Mouse (Mus musculus) retina, postnatal 7 days (tissue): ENCODE results near the gene Slco3a1.

Experiments
- DNase-seq: peaks from one replicate; pipeline ENCODE4 v3.0.0-alpha.2; 2012; ENCODE audit warnings: low read depth, low spot score

Gene Slco3a1

DNA sequence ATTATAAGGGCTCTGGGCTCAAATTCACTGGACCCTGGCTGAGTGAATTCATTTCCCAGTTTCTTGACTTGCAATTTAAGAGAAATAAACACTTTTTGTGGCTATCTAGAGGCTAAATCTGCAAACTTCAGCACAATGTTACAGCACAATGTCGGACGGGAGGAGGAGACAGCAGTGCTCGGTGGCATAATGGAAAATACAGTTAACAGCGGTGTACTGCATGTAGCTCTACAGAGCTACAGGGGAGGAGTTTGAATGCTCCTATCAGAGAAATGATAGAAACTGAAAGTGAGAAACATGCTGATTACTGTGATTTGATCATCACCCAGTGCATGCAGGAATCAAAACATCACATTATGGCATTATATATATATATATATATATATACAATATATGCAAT lies 68.5 kb downstream of the Slco3a1 start:
- no peak for DNase-seq

DNA sequence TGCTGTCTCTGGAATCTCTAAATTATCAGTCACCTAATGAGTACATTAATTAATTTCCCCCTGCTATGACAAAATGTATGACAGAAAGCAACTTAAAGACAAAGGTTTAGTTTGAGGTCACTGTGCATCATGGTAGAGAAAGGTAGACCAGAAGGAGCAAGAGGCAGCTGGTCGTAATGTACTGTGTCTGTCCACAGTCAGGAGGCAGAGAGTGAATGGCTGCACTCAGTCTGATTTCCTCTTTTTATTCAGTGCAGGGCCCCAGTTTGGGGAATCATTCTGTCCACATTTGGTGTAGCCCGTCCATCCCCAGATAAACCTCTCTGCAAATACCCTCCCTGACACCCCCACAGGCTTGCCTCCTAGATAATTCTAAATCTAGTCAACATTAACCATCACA lies 68.9 kb downstream of the Slco3a1 start:
- no peak for DNase-seq

DNA sequence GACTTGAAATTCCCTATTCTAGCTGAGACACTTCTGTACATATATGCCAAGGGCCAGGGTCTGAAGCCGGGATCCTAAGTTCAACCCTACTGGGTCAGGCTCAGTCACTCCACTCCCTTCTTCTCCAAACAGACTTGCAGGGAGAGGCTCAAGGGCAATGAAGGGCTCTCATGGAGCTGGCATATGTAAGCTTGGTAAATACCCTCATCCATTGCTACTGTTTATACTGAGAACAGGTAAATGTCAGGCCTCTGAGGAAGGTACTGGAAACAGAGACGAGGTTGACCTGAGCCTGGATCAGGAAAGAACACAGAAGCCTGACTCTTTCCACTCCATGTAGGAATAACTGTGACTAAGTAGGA lies 70.6 kb downstream of the Slco3a1 start:
- no peak for DNase-seq

DNA sequence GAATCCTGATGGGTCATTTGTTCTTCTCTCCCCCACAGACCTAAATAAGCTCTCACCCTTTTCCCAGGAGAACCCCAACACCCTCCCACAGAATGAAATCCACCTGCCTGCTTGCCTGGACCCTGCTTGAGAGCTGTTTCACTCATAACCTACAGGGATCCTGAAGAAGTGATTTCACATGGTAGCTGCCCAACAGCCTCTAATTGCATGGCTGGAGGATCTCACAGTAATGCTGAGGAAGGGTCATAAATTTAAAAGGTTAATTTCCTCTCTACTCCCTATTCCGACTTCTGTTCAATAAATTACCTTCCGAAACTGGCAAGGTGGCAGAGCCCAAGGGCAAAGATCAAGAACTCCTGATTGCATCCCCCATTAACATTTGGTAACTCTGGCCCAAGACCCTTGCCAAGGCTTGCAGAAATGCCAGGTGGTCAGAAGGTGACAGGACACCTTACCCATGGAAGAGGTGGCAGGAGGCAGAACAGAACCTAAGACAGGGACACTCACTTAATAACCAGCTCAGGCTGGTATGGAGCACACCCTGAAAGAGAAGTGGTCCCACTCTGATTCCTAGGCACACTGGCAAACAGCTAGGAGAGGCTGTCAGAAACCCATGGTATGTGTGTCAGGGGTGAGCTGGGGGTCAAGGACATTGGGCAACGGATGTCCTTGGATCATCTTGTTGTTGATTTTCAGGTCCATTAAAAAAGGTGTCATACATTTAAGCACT lies 71.1 kb downstream of the Slco3a1 start:
- no peak for DNase-seq

DNA sequence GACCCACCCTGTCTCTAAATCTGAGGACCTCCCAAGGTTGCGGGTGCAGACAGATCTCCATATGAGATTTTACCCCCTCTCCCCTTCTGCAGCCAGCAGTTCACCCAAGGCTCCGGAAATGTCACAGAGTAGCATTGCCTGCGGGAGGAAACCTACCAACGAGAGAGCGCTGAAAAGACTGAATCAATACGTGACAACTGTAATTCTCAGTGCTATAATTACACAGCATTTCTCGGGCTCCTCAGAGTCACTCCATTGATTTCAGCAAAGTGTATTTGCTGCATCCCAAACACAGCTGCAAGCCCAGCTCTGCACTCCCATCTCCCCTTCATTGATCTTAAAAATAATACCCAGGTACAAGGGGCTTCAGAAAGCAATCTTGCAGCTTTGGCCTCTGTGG lies 82.8 kb downstream of the Slco3a1 start:
- DNase-seq: no peak

DNA sequence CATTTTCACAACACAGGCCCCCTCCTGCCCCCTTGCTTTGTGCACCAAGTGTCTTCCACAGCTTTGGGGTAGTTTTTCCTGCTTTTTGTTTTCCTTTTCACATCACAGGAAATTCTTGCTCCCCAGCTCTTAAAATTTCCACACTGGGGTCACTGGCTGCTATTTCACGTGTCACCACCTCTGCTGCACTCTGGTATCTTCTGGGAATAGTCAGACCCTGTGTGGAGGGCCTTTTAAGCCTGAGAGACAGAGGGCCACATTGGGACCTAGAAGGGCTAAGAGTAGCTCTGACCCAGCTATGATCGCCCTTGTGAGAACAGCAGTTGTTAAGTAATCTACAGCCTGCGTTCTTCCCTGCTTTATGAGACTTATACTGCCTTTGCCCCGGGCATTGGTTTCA lies 87.7 kb downstream of the Slco3a1 start:
- no peak for DNase-seq

DNA sequence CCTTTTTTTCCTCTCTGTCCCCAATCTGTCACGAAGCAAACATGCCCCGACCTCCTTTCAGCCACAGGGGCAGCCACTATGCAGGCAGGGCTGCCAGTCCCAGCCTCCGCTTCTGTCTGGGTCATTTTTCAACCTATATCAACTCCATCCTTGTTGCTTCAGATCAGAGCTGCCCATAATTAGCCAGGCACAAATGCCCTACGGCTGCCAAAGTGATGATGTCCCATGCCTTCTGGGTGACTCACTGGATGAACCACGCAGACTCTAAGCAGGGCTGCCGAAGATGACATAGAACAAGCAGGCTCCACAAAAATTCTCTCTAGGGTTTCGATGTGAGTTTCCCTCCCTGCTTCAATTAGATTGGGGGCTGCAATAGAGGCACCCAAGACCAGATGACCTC lies 89.9 kb downstream of the Slco3a1 start:
- DNase-seq: no peak

DNA sequence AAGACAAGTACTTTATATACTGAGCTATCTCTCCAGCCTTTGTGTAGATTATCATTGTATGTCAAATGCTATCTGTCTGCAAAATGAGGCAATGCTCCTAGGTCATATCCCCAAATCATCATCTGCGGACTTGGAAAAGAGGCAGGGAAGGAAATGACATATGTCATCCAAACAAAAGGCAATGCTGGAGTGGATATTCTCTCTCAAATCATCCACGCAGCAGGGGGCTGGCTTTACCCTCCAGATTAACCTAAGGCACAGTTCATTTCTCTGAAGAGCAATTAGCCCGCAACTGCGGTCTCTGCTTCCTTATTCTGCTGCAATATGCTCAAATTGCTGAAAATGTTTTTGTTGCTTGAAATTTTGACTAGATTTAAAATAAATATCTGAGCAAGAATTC lies 92.1 kb downstream of the Slco3a1 start:
- DNase-seq: no peak

DNA sequence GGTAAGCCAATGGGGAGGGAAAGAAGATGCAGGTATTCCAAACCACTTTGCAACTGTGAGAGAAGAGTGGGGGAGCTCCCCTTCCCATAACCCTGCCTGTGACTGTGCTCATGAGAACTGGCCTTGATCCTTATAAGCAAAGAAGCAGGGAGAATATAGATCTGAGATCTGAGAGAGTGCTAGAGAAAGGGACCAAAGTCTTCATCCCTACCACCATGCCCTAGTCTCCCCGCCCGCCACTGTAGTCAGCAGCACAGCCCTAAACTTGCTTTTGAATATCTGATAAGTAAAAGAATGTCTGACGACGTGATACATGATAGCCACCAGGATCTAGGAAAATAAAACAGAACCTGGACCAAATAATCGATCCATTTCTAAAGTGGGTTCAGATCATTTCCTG lies 92.8 kb downstream of the Slco3a1 start:
- DNase-seq: no peak

DNA sequence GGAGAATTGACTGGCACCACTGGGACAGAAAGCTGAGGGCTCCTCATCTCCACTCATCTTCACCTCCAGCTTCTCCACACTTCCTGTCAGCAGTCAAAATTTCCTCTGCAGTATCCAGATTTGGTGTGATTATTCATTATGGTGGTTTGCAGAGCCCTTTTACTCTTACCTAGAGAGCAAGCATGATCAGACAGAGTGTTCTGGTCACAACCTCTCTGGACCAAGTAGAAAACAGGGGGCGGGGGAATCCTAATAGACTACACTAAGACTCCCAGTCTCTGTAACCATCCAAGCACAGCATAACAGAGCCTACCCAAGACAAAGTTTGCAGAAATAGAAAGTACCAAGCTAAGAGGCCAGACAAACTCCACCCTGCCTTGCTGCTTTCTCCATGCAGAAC lies 93.4 kb downstream of the Slco3a1 start:
- no peak for DNase-seq

DNA sequence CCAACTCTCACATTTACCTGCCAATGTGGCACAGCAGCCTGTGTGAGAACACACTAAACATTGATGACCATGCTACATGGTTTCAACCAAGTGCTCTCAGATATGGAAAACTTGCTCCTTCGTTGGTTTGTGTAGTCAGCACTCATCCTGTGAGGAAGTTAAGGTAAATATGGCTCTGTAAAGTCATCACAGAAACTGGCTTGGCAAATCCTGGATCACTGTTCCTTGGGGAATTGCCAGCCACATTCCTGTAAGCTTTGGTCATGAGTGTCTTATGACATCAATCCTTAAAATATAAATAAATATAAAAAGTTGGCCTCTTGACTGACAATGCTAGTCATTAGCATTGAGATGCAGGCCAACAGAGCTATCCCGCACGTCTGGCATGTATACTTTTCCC lies 94.8 kb downstream of the Slco3a1 start:
- no peak for DNase-seq

DNA sequence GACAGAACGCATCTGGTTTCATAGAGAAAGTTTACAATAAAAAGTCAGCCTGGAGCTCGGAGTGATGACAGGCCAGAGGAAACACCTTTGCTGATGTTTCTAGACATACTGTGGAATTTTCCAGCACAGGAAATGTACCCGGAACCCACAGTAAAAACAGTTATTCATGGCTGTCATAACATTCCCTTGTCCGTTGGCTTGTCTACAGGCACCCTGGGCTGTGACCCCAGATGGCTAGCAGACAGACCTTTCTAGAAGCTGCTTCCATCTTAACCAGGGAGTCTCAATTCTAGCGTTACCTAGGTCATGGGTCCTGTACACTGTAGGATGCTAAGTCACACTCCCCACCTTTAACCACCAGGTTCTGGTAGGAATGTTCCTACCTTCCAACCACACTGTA lies 95.3 kb downstream of the Slco3a1 start:
- no peak for DNase-seq

DNA sequence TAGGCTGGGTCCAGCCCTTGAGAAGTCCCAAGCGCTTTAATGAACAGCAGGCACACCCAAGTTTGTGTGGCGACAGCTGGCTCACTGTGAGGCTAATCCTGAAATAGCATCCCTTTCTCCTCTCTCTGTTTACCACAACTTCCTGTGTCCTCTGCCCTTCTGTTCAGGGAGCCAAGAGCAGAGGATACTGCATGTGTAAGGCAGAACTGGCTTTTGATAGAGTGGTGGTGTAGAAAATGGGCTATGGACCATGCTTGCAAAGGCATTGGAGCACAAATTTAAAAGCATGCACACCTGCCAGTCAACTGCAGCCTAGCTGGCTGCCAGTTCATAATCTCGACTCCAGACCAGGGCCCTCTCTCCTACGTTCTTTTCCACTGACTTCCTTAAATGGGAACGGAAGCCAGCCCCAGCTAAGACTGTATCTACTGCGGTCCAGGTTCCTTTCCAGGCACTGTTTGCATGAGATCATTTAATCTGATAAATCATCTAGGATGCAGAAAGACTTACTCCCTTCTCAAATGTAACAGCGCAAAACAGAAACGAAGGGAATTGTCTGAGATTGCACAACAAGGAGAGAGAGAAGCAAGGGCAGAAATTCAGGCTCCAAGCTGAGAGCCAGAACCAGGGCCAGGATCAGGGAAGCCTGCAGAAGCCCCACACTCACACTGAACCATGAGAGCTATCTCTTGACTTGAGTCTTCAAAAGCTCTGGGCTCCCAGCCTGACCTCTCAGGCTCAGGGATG lies 95.9 kb downstream of the Slco3a1 start:
- no peak for DNase-seq

DNA sequence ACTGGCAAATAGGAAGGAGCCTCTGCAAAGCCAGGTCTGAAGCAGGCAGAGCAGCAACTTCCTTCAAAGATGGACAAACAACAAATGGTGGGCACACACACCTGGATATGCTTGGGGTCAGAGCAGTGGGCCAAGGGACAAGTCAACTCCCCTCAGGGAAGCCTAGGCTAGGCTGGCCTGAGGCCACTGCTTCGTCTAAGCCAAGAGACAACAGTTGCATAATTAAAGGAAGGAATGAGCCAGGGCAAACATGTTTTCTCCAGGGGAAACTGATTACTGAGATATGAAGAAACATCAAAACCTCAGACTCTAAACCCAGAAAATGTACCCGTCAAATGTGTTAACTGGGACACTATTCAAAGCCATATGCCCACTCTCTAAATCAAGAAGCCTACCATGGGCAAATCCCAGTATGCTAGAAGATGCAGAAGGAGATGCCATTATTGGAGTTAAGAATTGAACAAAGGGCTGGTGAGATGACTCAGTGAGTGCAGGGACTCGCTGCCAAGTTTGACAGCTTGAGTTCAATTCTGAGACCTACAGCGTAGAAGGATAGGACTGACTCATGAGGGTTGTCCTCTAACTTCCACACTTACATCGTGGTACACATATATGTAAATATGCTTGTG lies 97.1 kb downstream of the Slco3a1 start:
- no peak for DNase-seq

DNA sequence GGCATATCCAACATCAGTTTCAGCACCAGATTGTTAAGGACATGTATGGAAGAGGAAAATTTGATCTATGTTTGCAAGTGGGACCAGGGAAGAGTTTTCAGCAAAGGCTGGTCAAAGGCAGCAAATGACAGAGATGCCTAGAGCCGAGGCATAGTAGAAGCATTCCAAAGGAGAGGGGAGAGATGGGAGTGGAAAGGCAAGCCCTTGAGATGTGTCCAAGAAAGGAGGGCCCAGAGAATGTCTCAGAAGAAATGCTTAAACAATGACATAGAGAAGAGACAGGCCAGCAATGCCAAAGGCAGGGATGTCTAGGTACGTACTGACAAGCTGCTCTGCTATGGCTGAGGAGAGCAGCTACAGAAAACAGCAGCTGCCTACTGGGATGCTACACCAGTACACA lies 97.8 kb downstream of the Slco3a1 start:
- DNase-seq: no peak

DNA sequence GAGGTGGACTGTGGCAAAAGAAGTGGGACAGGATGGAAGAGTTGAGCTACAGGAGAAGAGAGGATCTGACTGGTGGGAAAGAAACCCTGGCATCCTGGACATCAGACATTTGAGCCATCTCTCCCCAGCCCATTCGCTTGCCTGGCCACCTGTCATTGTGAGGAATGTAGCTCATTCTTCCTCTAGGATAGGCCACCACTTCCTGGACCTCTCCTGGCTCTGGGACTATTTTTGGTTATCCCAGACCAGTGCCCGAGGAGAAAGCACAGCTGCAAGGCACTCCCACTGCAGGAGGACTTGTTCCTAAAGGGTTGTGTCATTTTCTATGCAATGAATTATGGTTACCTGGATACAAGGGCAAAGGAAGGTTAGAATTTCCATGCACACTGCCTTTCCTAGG lies 103.5 kb downstream of the Slco3a1 start:
- no peak for DNase-seq

DNA sequence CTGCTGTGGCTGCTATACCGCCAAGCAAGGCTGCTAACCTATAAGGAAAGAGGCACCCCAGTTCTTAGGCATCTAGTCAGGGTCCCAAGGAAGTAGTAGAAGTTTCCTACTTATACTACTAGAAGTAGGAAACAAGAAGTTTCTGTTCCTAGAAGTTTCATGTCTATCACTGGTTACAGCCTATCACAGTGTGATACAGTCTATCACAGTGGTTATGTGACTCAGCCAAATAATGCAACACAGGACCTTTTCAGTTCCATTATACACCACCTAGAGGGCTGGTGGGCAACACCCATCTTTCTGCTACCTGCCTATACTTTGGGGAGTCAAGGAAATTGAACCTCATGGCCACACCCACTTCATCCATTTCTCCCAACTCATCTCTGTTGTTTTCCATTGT lies 104.8 kb downstream of the Slco3a1 start:
- no peak for DNase-seq

DNA sequence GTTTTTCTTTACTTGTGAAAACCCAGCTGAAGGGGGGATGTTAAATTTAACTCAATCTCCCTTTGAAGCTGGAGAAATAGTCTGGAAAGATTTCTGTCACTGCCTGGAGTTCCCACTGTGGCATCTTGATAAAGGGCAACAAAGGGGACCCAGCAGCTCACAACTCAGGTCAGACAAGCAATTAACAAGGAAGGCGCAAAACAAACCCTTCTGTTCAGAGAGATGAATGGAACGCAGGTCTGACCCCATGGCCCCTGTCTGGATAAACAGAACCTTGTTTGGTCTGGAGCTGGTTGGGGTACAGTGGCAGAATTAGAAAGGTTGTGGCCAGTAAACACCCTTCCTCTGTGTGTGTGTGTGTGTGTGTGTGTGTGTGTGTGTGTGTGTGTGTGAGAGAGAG lies 106.8 kb downstream of the Slco3a1 start:
- DNase-seq: no peak

DNA sequence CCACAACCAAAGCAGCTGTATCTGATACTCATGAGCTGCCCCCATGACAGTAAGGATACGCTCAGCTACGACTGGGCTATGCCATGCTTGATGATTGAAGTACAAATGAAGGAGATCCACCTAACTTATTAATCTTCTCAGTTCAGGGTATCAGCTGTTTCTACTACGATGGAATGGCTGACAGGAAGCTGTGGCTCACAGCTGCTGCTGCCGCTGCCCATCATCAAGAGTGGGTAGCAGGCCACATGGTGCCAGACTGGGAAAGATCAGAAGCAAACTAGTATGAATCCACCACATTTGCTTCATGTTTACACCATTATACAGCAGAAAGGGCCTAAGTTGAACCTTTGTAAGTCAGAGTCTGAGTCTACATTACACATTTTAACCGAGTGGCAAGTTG lies 109.4 kb downstream of the Slco3a1 start:
- no peak for DNase-seq

DNA sequence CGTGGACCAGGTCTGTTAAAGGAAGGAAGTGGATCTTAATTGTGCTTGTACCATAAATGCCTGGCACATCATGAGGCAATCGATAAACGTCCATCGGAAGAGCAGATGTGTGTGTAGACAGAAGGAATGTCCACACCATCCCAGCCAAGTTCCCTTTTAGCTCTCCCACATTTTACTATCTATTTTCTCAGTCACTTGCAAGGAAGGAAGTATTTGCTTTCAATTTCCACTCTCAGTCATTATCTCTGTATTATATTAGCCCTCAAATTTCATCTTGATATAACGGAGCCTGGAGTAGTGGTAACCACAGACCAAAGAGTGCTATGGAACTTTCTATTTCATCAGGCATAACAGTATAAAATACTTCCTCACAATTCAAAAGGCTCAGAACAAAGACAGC lies 112.2 kb downstream of the Slco3a1 start:
- no peak for DNase-seq

DNA sequence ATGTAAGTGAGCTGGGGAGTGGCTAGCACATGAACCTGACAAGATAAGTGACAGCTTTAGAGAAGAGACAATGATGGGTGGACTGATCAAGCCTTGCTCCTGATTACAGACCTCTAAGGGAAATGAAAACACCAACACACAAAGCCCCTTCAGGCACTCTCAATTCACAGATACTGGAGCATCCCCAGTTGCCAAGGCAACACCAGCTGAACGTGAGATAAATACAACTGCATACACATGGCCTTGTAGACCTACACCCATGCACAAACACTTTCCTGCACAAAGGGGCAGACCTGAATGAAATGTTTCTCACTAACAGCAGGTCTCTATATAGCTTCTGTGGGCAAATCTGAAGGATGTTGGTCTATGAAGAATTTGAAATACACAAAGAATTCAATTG lies 117.0 kb downstream of the Slco3a1 start:
- DNase-seq: no peak

DNA sequence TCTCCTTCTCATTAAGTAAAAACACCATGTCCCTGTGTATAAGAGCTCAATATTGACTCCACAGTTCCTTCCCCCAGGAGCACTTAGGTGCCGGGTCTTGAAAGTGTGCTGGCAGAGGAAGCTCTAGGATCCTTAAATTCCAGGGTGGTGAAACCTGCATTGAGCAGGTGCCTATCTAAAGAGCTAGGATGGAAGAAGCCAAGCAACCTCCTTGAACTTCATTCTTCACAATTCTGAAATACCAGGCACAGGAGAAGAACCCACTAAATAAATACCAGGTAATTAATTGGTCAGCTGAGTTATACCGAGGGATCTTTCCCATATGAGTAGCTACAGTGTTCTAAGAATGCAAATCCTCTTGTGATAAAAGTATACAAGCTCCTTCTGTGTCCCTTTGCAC lies 117.9 kb downstream of the Slco3a1 start:
- no peak for DNase-seq

DNA sequence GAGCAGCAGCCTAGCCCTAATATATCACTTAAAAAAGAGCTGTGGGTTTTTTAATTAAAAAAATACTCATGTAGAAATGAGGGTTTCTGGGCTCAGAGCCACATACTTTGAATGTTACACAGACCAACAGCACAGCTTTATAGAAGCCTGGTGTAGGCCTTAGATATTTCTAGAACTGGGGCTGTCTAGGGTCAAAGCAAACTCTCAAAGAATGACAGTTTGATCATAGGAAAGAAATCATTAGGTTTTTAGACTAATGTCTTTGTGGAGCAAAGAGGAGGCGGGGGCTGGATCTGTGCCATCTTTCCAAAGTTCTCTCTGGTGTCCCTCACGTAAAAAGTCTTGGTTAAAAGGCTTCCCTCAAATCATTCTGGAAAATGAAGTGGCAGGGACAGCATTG lies 121.6 kb downstream of the Slco3a1 start:
- DNase-seq: no peak
